In the genomic region with DNA sequence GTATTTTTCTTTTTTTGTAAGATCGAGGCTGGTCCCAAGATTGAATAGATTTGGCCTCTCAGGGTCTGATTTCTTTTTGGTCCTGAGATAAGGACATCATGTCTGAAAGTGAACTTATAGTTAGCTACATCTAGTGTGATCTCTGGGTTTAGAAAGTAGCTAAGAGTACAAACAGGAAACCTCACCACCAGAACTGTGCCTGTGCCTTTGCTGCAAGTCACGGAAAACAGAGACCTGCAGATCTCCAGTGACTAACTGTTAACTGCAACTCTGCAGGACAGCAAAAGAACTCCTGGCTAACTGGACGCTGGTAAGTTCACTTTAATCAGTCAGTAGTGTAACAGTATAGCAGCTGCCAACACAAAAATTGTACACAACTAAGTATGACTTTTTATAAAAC, we compare ENCODE assay signal across 23 mouse cellular contexts. TPM values are rescaled to one million over a fixed set of nuclear protein-coding genes. Genes with fewer than 3 reads are reported as not detected.
"Had no signal": no experiment of that assay in that cellular context is flagged by ENCODE, and none has a peak within 500 bp of the region (broad histone marks: within the 10 kb centered on the region; RNA-seq: fewer than 3 reads in every experiment).

No protein-coding gene starts in this region.

- ATAC-seq: liver, postnatal 0 days; lung, postnatal 0 days; midbrain, embryonic 16.5 days had no signal

- DNase-seq: liver, postnatal 0 days; lung, adult 2 months; lung, postnatal 14 days; lung, postnatal 4 days; midbrain, embryonic 14.5 days; right cerebral cortex, postnatal 14 days; thymus, adult 2 months; thymus, postnatal 25 days had no signal

RNA-seq across cellular contexts. Expression of a gene that starts 14.1 kb away (rescaled TPM):
- total RNA-seq: megakaryocyte, adult 5-6 weeks; megakaryocyte-erythroid progenitor cell, adult 5-6 weeks; neutrophil, adult 5-6 weeks had no signal
- polyA plus RNA-seq: liver, postnatal 0 days; lung, adult 2 months; lung, embryonic 15.5 days; lung, postnatal 0 days; midbrain, embryonic 10.5 days; midbrain, embryonic 12.5 days; midbrain, embryonic 14.5 days; midbrain, embryonic 16.5 days; myocyte; neural tube, embryonic 12.5 days; neural tube, embryonic 14.5 days; spleen, adult 2 months; stomach, embryonic 15.5 days; stomach, postnatal 0 days; testis, adult 2 months; thymus, adult 2 months had no signal

RNA-seq across cellular contexts. Expression of a gene that starts 40.4 kb away (rescaled TPM):
- total RNA-seq: megakaryocyte, adult 5-6 weeks; megakaryocyte-erythroid progenitor cell, adult 5-6 weeks; neutrophil, adult 5-6 weeks had no signal
- polyA plus RNA-seq: liver, postnatal 0 days; lung, adult 2 months; lung, embryonic 15.5 days; lung, postnatal 0 days; midbrain, embryonic 10.5 days; midbrain, embryonic 12.5 days; midbrain, embryonic 14.5 days; midbrain, embryonic 16.5 days; myocyte; neural tube, embryonic 12.5 days; neural tube, embryonic 14.5 days; spleen, adult 2 months; stomach, embryonic 15.5 days; stomach, postnatal 0 days; thymus, adult 2 months had no signal

RNA-seq across cellular contexts. Expression of a gene that starts 57.4 kb away (rescaled TPM):
- total RNA-seq: megakaryocyte, adult 5-6 weeks; megakaryocyte-erythroid progenitor cell, adult 5-6 weeks; neutrophil, adult 5-6 weeks had no signal
- polyA plus RNA-seq: liver, postnatal 0 days; lung, adult 2 months; lung, embryonic 15.5 days; lung, postnatal 0 days; midbrain, embryonic 10.5 days; midbrain, embryonic 12.5 days; midbrain, embryonic 14.5 days; midbrain, embryonic 16.5 days; myocyte; neural tube, embryonic 12.5 days; neural tube, embryonic 14.5 days; spleen, adult 2 months; stomach, embryonic 15.5 days; stomach, postnatal 0 days; testis, adult 2 months; thymus, adult 2 months had no signal
